Mouse (Mus musculus) ES-E14 (cell line): ENCODE results near the gene Rpap1. TPM values are rescaled to one million over a fixed set of nuclear protein-coding genes. Genes with fewer than 3 reads are reported as not detected.
A peak's percentile ranks its signal among the peaks of the same experiment; 100 is the strongest.

Experiments
- DNase-seq: peaks from one replicate; pipeline ENCODE4 v3.0.0-alpha.2; 2013; ENCODE audit warnings: low read depth, low spot score
- H3K27ac ChIP-seq: 2 replicates; pipeline ENCODE4 v1.5.1; 2012; ENCODE audit warnings: low read depth, mild to moderate bottlenecking, low read length, moderate library complexity, mixed read lengths; ENCODE audit not compliant: poor library complexity, insufficient read depth, severe bottlenecking
- H3K36me3 ChIP-seq: 2 replicates; pipeline ENCODE4 v1.6.1; 2012; ENCODE audit warnings: mild to moderate bottlenecking, low read length, moderate library complexity, mixed read lengths; ENCODE audit not compliant: control insufficient read depth, poor library complexity, insufficient read depth, severe bottlenecking
- H3K4me1 ChIP-seq, 2 experiments: fragments of 150-350 bp in 1 of 2; sonication (generic) in 1 of 2; 2 replicates each; pipeline ENCODE4 v1.6.1; 2012; ENCODE audit warnings: low read length in 2 of 2, mild to moderate bottlenecking in 1 of 2, mixed read lengths in 1 of 2; ENCODE audit not compliant: control insufficient read depth in 2 of 2, insufficient read depth in 2 of 2, poor library complexity in 1 of 2
- H3K4me3 ChIP-seq, 2 experiments: fragments of 150-350 bp in 1 of 2; sonication (generic) in 1 of 2; 2 replicates each; pipeline ENCODE4 v1.5.1; 2012; ENCODE audit warnings: low read length in 2 of 2, low read depth in 1 of 2, mild to moderate bottlenecking in 1 of 2, mixed read lengths in 1 of 2; ENCODE audit not compliant: insufficient read depth in 1 of 2, poor library complexity in 1 of 2, severe bottlenecking in 1 of 2
- H3K9ac ChIP-seq: 2 replicates; pipeline ENCODE4 v1.6.1; 2012; ENCODE audit warnings: low read depth, mild to moderate bottlenecking, low read length, mixed read lengths; ENCODE audit not compliant: poor library complexity, insufficient read depth, severe bottlenecking
- H3K9me3 ChIP-seq: fragments of 150-350 bp; sonication (generic); 2 replicates; pipeline ENCODE4 v1.6.1; 2012; ENCODE audit warnings: low read depth, mild to moderate bottlenecking, low read length; ENCODE audit not compliant: control insufficient read depth, insufficient read depth
- CHD2 ChIP-seq: IDR thresholded peaks from 2 replicates; pipeline ENCODE4 v1.6.1; 2014; ENCODE audit warnings: mild to moderate bottlenecking, low read depth, low read length, inconsistent platforms
- HCFC1 ChIP-seq: IDR thresholded peaks from 2 replicates; pipeline ENCODE4 v1.6.1; 2012; ENCODE audit warnings: low read length, inconsistent platforms, borderline replicate concordance; ENCODE audit not compliant: insufficient read depth
- MAFK ChIP-seq: IDR thresholded peaks from 2 replicates; pipeline ENCODE4 v1.6.1; 2014; ENCODE audit warnings: mild to moderate bottlenecking, low read depth, low read length, inconsistent platforms; ENCODE audit not compliant: insufficient read depth
- ZC3H11A ChIP-seq: IDR thresholded peaks from 2 replicates; pipeline ENCODE4 v1.6.1; 2012; ENCODE audit warnings: low read depth, mild to moderate bottlenecking, inconsistent platforms, low read length, borderline replicate concordance
- ZNF384 ChIP-seq: IDR thresholded peaks from 2 replicates; pipeline ENCODE4 v1.6.1; 2012; ENCODE audit warnings: low read depth, low read length, inconsistent platforms
- in situ Hi-C, 2 experiments: fragments of 600-800 bp; cut with MboI; formaldehyde crosslinking; loops; one replicate each; pipeline ENCODE4 v1.15.1; 2025; ENCODE audit warnings: low sequenced_read_pairs in 2 of 2, inconsistent platforms in 1 of 2; ENCODE audit not compliant: unreplicated experiment in 2 of 2
- total RNA-seq: library from RNA; depleted of rRNA; stranded (reverse); fragments of 300-350 nt; gene quantifications from 2 replicates; pipeline ENCODE4 v1.2.3, GENCODE M21; 2012

Rpap1 gene
- total RNA-seq, 1 experiment: 46.6 TPM

- no peak within 1 kb of the TSS for H3K9ac ChIP-seq
- in situ Hi-C loops: no loop called here
- no peak within 1 kb of the TSS for H3K27ac ChIP-seq
- H3K4me1 ChIP-seq: peaks cover 0 to 7% of the 10 kb centered on the region in 2 experiments; a peak in 1 of 4 replicates
- H3K9me3 ChIP-seq: no peaks in the 10 kb centered on the region
- TF ChIP-seq CHD2 (no peak), MAFK (no peak), ZC3H11A (no peak), ZNF384 (no peak), HCFC1 (no peak)
- no peak for DNase-seq
- H3K4me3 ChIP-seq: peak within 1 kb of the TSS; percentile 64 to 65; a peak in 3 of 4 replicates
- H3K36me3 ChIP-seq: peaks cover 14% of the 10 kb centered on the region
Observed at GRCm38 (mm10) chr2:119760251-119760650, 27.1 kb downstream of the Rpap1 start, which contains the start of gene Ltk. TSS of gene Ltk (minus strand) at chr2:119760431.

GRCm38 (mm10) chr2:119758844-119759835 lies 28.2 kb downstream of the Rpap1 start:
- DNase-seq: no peak
- in situ Hi-C loops: no loop called here
- Histone ChIP-seq H3K36me3 (peaks cover 6% of the 10 kb centered on the region), H3K9me3 (no peaks in the 10 kb centered on the region), H3K27ac (no peak overlapping the region), H3K4me3 (peak overlapping the region; percentile 64 to 65), H3K9ac (peak overlapping the region; percentile 72), H3K4me1 (peaks cover 0 to 7% of the 10 kb centered on the region in 2 experiments; a peak in 1 of 4 replicates)
- TF ChIP-seq HCFC1: no peak
- no peak for TF ChIP-seq ZNF384
- no peak for TF ChIP-seq MAFK
- no peak for TF ChIP-seq ZC3H11A
- no peak for TF ChIP-seq CHD2

- Histone ChIP-seq H3K9ac (peak overlapping the region; percentile 72), H3K9me3 (no peaks in the 10 kb centered on the region), H3K36me3 (no peaks in the 10 kb centered on the region), H3K27ac (no peak overlapping the region), H3K4me1 (peaks cover 0 to 7% of the 10 kb centered on the region in 2 experiments; a peak in 1 of 4 replicates), H3K4me3 (peak overlapping the region; percentile 64 to 65)
- DNase-seq: no peak
- in situ Hi-C loops: no loop called here
- no peak for TF ChIP-seq ZC3H11A
- TF ChIP-seq CHD2: no peak
- no peak for TF ChIP-seq MAFK
Observed at GRCm38 (mm10) chr2:119758101-119758843, 29.1 kb downstream of the Rpap1 start.

GRCm38 (mm10) chr2:119757601-119758100 lies 29.7 kb downstream of the Rpap1 start:
- no peaks in the 10 kb centered on the region for H3K9me3 ChIP-seq
- in situ Hi-C loops: no loop called here
- DNase-seq: no peak
- TF ChIP-seq MAFK (no peak), CHD2 (no peak), ZC3H11A (no peak), ZNF384 (no peak)
- H3K4me3 ChIP-seq: peak overlapping the region; percentile 64 to 65
- no peak overlapping the region for H3K27ac ChIP-seq
- peaks cover 0 to 7% of the 10 kb centered on the region in 2 experiments; a peak in 1 of 4 replicates for H3K4me1 ChIP-seq
- H3K9ac ChIP-seq: peak overlapping the region; percentile 72
- no peaks in the 10 kb centered on the region for H3K36me3 ChIP-seq
